Mouse (Mus musculus): ENCODE results near the gene Aagab. TPM values are rescaled to one million over a fixed set of nuclear protein-coding genes. Genes with fewer than 3 reads are reported as not detected.

Aagab gene
- polyA plus RNA-seq (2015; fragmentation: Nextera tagmentation; extraction: Ambion mirVana): 14.9 and 15.6 TPM in 2 replicates

DNA sequence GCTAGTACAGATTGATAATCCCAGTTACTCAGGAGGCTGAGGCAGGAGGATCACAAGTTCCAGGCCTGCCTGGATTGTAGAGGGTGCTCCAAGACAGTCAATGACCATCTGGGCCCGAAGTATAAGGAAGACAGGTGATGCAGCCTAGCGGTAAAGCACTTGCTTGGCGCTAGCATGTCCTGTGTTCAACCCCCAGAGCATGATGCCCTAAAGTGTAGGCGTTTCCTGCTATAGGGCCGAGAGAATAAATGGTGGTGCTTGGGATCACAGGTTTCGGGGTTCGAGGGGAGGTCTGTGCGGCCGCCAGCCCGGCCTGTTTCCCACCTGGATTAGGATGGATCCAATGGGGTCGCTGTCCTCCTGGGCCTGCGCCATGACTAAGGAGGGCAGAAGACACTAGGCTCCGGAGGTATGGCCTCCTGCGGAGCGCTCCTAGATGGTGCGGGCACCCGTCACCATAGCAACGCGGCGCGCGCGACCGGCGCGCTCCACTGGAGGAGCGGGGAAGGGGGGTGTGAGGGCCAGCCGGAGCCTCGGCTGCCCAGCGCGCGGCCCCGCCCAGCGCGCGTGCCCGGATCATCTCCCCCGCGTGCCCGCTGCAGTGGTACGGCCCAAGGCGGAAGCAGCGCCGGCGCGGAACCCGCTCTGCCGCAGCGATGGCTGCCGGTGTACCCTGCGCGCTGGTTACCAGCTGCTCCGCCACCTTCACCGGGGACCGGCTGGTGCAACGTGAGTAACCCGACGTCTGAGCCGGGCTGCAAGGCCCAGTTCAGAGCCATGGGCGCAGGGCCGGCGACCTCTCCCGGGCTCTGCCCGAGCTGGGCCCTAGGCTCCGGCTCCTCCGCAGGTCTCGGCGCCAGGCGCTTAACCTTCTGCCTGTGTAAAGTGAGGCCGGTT lies at the start of gene Aagab, which contains the start of gene Iqch:
Gene Aagab (plus strand): TSS at position 618 of the 897 bp plus-strand sequence.
Gene Iqch (minus strand): TSS at position 451 of the 897 bp plus-strand sequence.
- WGBS (ENCODE audit: insufficient replicate concordance): under 1% methylated on average over 69 of the region's 70 CpGs
- Histone ChIP-seq H3K36me3 (replicated peaks) (0 out of 2 replicates have a peak, but pooled peaks cover 3% of the 10 kb centered on the region), H3K4me3 (replicated peaks) (peak within 1 kb of the TSS; percentile 97), H3K4me2 (peak within 1 kb of the TSS; percentile 79), H3K4me1 (replicated peaks) (peaks cover 32% of the 10 kb centered on the region), H3K27me3 (no peaks in the 10 kb centered on the region), H3K9ac (peak within 1 kb of the TSS; percentile 92), H3K27ac (replicated peaks) (peak within 1 kb of the TSS; percentile 70), H3K9me3 (replicated peaks) (no peaks in the 10 kb centered on the region)
- ATAC-seq (ENCODE audit: insufficient read depth): peak; percentile 99

DNA sequence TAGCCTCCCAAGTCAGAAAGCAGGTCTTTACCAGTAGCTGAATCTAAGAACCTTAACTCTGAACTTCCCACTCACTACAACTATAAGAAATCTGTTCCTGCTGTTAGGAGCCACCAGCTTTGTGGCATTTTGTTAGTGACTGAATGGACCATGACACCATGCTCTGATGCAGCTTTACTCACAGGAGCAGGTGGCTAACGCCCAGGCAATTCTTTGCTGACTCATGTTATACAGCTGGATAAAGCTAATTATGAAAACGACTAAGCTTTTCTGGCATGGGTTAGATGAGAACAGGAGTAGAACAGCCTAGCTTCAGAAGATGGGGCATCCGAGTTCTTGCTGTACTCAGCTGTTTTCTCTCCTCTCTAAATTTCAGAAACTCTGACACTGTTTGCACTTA lies 48.8 kb upstream of the Aagab start:
- Histone ChIP-seq H3K4me2 (no peak overlapping the region), H3K9me3 (replicated peaks) (no peaks in the 10 kb centered on the region), H3K27ac (replicated peaks) (no peak overlapping the region), H3K4me1 (replicated peaks) (0 out of 2 replicates have a peak, but pooled peaks cover 3% of the 10 kb centered on the region), H3K9ac (no peak overlapping the region), H3K4me3 (replicated peaks) (no peak overlapping the region), H3K27me3 (no peaks in the 10 kb centered on the region), H3K36me3 (replicated peaks) (no peaks in the 10 kb centered on the region)
- ATAC-seq (ENCODE audit: insufficient read depth): no peak
- WGBS (ENCODE audit: insufficient replicate concordance): 47% methylated on average over 3 of the region's 3 CpGs

DNA sequence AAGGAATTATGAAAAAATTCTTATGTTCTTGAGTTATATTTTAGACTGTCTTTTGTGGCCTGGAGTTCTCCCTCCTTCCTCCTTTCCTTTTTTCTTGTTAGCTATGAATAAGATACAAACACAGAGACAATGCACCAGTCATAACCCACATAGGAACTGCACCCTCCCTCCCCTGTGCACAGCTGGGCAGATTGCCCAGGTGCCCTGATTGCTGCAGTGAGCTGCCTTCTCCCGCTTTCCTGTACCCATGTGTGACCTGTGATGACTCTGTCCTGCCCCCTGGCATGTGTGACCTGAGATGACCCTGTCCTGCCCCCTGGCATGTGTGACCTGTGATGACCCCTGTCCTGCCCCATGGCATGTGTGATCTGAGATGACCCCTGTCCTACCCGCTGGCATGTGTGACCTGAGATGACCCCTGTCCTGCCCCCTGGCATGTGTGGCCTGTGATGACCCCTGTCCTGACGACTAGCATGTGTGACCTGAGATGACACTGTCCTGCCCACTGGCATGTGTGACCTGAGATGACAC lies 46.9 kb upstream of the Aagab start:
- Histone ChIP-seq H3K27me3 (no peaks in the 10 kb centered on the region), H3K9me3 (replicated peaks) (no peaks in the 10 kb centered on the region), H3K4me2 (no peak overlapping the region), H3K27ac (replicated peaks) (no peak overlapping the region), H3K9ac (no peak overlapping the region), H3K4me3 (replicated peaks) (no peak overlapping the region), H3K4me1 (replicated peaks) (0 out of 2 replicates have a peak, but pooled peaks cover under 1% of the 10 kb centered on the region), H3K36me3 (replicated peaks) (no peaks in the 10 kb centered on the region)
- 51% methylated on average over 3 of the region's 3 CpGs for WGBS (ENCODE audit: insufficient replicate concordance)
- no peak for ATAC-seq (ENCODE audit: insufficient read depth)

DNA sequence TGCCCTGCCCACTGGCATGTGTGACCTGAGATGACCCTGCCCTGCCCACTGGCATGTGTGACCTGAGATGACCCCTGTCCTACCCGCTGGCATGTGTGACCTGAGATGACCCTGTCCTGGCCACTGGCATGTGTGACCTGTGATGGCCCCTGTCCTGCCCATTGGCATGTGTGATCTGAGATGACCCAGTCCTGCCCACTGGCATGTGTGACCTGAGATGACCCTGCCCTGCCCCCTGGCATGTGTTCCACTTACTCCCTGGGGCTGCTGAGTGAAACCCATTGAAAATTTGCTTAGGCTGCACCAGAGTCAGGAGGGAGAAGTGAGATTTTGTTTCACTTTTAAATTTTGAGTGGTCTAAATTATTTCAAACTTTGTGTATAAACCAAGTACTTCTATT lies 46.1 kb upstream of the Aagab start:
- no peaks in the 10 kb centered on the region for H3K36me3 ChIP-seq (replicated peaks)
- no peaks in the 10 kb centered on the region for H3K4me1 ChIP-seq (replicated peaks)
- WGBS (ENCODE audit: insufficient replicate concordance): 52% methylated on average over 1 of the region's 1 CpGs
- no peak overlapping the region for H3K27ac ChIP-seq (replicated peaks)
- no peak overlapping the region for H3K9ac ChIP-seq
- H3K4me3 ChIP-seq (replicated peaks): no peak overlapping the region
- H3K9me3 ChIP-seq (replicated peaks): no peaks in the 10 kb centered on the region
- H3K4me2 ChIP-seq: no peak overlapping the region
- H3K27me3 ChIP-seq: no peaks in the 10 kb centered on the region
- no peak for ATAC-seq (ENCODE audit: insufficient read depth)

DNA sequence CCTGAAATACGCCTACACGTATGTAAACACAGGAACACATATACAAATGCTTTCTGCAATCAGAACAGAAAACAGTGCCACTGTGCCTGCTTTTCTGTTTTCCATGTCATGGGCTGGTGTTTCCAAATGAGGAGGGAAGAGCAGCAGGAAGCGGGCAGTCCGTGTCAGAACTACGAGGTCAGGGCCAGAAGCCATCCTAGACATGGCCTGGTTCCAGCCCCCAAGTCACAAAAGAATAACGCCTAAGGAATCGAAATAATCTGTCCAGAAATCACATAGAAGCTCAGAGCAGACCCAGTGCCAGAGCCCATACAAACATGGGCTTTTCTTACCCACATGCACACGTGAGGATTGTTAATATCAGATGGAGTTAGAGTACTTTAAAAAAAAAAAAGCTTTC lies 45.5 kb upstream of the Aagab start:
- ATAC-seq (ENCODE audit: insufficient read depth): no peak
- Histone ChIP-seq H3K36me3 (replicated peaks) (no peaks in the 10 kb centered on the region), H3K9ac (no peak overlapping the region), H3K4me3 (replicated peaks) (no peak overlapping the region), H3K27me3 (no peaks in the 10 kb centered on the region), H3K4me1 (replicated peaks) (no peaks in the 10 kb centered on the region), H3K4me2 (no peak overlapping the region), H3K9me3 (replicated peaks) (no peaks in the 10 kb centered on the region), H3K27ac (replicated peaks) (no peak overlapping the region)
- 68% methylated on average over 8 of the region's 8 CpGs for WGBS (ENCODE audit: insufficient replicate concordance)

DNA sequence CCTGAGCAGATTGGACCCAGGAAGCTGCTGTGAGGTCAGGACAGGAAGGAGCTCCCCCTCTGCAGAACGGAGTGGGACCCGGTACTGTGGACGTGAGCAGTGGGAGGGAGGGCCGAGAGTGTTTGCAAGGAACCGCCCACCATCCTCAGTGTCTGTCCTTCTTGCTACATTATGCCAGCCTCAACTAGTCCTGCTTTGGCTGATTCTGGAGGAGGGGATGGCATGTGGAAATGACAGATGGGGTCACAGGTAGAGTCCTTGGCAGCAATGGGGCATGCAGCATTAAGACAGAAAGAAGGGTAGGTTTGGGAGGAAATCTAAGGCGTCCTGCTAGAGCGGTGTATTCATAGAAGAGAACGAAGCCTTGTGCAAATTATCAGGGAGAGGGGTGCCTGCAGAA lies 40.5 kb upstream of the Aagab start:
- Histone ChIP-seq H3K4me1 (replicated peaks) (no peaks in the 10 kb centered on the region), H3K9me3 (replicated peaks) (no peaks in the 10 kb centered on the region), H3K4me2 (no peak overlapping the region), H3K27me3 (no peaks in the 10 kb centered on the region), H3K36me3 (replicated peaks) (no peaks in the 10 kb centered on the region), H3K4me3 (replicated peaks) (no peak overlapping the region), H3K27ac (replicated peaks) (no peak overlapping the region), H3K9ac (no peak overlapping the region)
- no peak for ATAC-seq (ENCODE audit: insufficient read depth)
- WGBS (ENCODE audit: insufficient replicate concordance): 48% methylated on average over 8 of the region's 8 CpGs

DNA sequence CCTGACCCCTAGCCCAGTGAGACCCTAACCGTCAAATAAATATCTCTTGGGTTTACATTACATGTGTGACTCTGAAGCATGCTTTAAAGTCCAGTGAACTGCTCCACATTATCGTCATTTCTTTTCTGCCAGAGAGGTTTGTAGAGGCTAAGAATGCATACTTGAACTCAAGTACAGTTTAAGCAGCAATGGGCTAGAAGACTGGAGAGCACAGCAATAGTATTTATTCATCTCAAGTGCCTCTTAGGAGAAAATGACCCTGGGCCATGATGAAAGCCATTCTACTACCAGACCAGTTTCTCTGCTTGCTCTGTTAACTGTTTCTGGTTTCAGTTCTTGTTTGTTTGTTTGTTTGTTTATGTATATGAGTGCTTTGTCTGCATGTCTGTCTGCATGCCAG lies 39.0 kb upstream of the Aagab start:
- no peak for ATAC-seq (ENCODE audit: insufficient read depth)
- Histone ChIP-seq H3K4me2 (no peak overlapping the region), H3K9ac (no peak overlapping the region), H3K27me3 (no peaks in the 10 kb centered on the region), H3K4me1 (replicated peaks) (no peaks in the 10 kb centered on the region), H3K9me3 (replicated peaks) (no peaks in the 10 kb centered on the region), H3K4me3 (replicated peaks) (no peak overlapping the region), H3K36me3 (replicated peaks) (no peaks in the 10 kb centered on the region), H3K27ac (replicated peaks) (no peak overlapping the region)
- 68% methylated on average over 2 of the region's 2 CpGs for WGBS (ENCODE audit: insufficient replicate concordance)

DNA sequence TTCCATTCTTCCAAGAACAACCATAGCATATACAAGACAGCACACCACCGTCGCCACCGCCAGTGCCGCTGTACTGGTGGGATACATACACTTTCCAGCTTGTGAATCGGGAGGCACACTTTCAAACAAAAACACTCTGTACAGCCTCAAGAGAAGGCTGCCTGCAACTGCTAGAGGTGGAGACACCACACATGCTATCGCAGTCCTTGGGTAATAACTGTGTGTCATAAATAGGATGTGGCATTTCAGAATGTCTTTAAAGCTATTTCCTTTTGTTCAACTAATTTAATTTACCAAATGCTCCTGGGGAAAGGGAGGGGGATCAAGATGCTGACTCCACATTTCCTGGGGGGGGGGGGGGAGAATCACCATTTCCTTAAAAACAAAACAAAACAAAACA lies 34.1 kb upstream of the Aagab start:
- Histone ChIP-seq H3K4me2 (no peak overlapping the region), H3K4me3 (replicated peaks) (no peak overlapping the region), H3K27me3 (no peaks in the 10 kb centered on the region), H3K27ac (replicated peaks) (no peak overlapping the region), H3K9ac (no peak overlapping the region), H3K4me1 (replicated peaks) (peaks cover 3% of the 10 kb centered on the region; the same call in 1 of the 2 replicates), H3K9me3 (replicated peaks) (no peaks in the 10 kb centered on the region), H3K36me3 (replicated peaks) (no peaks in the 10 kb centered on the region)
- 68% methylated on average over 6 of the region's 6 CpGs for WGBS (ENCODE audit: insufficient replicate concordance)
- no peak for ATAC-seq (ENCODE audit: insufficient read depth)

DNA sequence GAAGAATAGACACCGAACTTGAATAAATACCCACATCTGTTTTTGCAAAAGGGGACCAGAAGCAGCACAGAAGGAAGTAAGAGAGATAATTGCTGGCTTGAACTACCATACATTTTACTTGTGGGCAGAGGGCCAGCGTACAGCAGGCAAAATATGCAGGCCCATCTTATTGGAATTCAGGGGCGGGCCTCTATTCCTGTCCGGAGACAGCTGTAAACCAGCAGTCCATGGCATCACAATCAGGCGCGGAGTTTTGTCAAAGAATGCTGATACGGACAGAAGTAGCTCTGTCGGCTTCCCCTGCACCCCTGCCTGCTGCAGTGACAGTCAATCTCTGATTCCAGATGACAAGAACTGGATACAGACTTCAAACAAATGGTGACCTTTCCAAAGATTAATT lies 33.7 kb upstream of the Aagab start:
- Histone ChIP-seq H3K4me1 (replicated peaks) (peaks cover 3% of the 10 kb centered on the region; the same call in 1 of the 2 replicates), H3K27ac (replicated peaks) (no peak overlapping the region), H3K4me3 (replicated peaks) (no peak overlapping the region), H3K9ac (no peak overlapping the region), H3K27me3 (no peaks in the 10 kb centered on the region), H3K9me3 (replicated peaks) (no peaks in the 10 kb centered on the region), H3K4me2 (no peak overlapping the region), H3K36me3 (replicated peaks) (no peaks in the 10 kb centered on the region)
- no peak for ATAC-seq (ENCODE audit: insufficient read depth)
- 45% methylated on average over 8 of the region's 8 CpGs for WGBS (ENCODE audit: insufficient replicate concordance)

DNA sequence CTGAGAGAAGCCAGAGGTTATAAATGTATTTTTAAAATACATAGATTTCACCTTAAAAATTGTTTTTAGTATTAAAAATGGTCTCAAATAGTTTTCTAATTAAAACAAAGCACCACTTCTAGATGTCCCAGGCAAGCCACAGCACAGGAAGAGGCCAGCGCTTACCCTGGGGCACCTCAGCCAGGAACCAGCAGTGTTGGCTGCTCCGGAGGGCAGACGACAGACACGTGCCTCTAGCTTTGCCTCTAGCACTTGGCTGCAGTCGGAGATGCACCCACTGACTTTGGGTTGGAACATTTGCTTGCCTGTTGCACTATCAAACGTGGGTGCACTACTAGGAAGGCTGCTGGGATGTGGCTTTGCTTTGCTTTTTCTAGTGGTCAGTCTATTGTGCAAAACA lies 30.6 kb upstream of the Aagab start:
- Histone ChIP-seq H3K36me3 (replicated peaks) (no peaks in the 10 kb centered on the region), H3K9me3 (replicated peaks) (no peaks in the 10 kb centered on the region), H3K27me3 (no peaks in the 10 kb centered on the region), H3K4me1 (replicated peaks) (peaks cover 3% of the 10 kb centered on the region; the same call in 1 of the 2 replicates), H3K4me3 (replicated peaks) (no peak overlapping the region), H3K4me2 (no peak overlapping the region), H3K27ac (replicated peaks) (no peak overlapping the region), H3K9ac (no peak overlapping the region)
- 8% methylated on average over 6 of the region's 6 CpGs for WGBS (ENCODE audit: insufficient replicate concordance)
- no peak for ATAC-seq (ENCODE audit: insufficient read depth)

DNA sequence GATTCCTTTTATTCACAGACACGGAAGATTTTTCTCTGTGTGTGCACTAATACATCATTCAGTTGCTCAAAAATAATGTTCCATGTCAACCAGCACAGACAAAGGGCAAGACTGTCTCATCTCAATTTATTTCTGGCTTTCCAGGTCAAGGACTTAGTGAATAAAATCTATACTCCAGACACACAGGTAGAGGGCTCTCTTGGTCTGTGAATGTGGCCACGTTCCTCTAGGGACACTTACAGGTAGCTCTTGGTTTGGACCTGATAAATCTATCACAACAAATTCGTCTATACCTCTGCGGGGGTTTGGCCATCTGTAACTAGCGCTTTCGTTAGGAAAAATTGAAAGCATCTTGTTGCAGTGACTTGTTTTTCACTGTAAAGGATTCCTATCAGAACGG lies 29.6 kb upstream of the Aagab start:
- no peaks in the 10 kb centered on the region for H3K27me3 ChIP-seq
- H3K27ac ChIP-seq (replicated peaks): no peak overlapping the region
- H3K9me3 ChIP-seq (replicated peaks): no peaks in the 10 kb centered on the region
- no peaks in the 10 kb centered on the region for H3K36me3 ChIP-seq (replicated peaks)
- H3K4me1 ChIP-seq (replicated peaks): peaks cover 3% of the 10 kb centered on the region; the same call in 1 of the 2 replicates
- H3K4me3 ChIP-seq (replicated peaks): no peak overlapping the region
- H3K9ac ChIP-seq: no peak overlapping the region
- no peak for ATAC-seq (ENCODE audit: insufficient read depth)
- 59% methylated on average over 7 of the region's 7 CpGs for WGBS (ENCODE audit: insufficient replicate concordance)
- no peak overlapping the region for H3K4me2 ChIP-seq
